Mouse (Mus musculus) erythroblast, adult 5-6 weeks (primary cell): ENCODE results near the gene Arhgap10. TPM values are rescaled to one million over a fixed set of nuclear protein-coding genes. Genes with fewer than 3 reads are reported as not detected.

Source experiments
- ATAC-seq: replicated peaks from 2 replicates; pipeline ENCODE4 v1.8.0; 2016; ENCODE audit warnings: moderate number of reproducible peaks, mild to moderate bottlenecking, moderate TSS enrichment, inconsistent platforms; ENCODE audit not compliant: poor library complexity, low FRiP score, severe bottlenecking
- total RNA-seq, 2 experiments: library from RNA; stranded (forward) in 1 of 2; stranded (reverse) in 1 of 2; fragments of 150-400 nt in 1 of 2; fragments of 200-764, 138-1000 nt in 1 of 2; gene quantifications; 2 replicates each; pipeline versions ENCODE4 v1.2.3 to v1.2.4; 2015 to 2017; ENCODE audit warnings: low replicate concordance in 2 of 2

The Arhgap10 gene
- total RNA-seq, 2 experiments from 2014 or later, result 2.1 to 3.2 TPM

- ATAC-seq, result no peak
Measured at GRCm38 (mm10) chr8:77321901-77322300, 195.9 kb downstream of the Arhgap10 start.

GRCm38 (mm10) chr8:77318590-77318989 lies 199.2 kb downstream of the Arhgap10 start:
- ATAC-seq, result no peak

GRCm38 (mm10) chr8:77317771-77318170 lies 200.0 kb downstream of the Arhgap10 start:
- ATAC-seq, result no peak

GRCm38 (mm10) chr8:77313003-77313402 lies 204.8 kb downstream of the Arhgap10 start:
- ATAC-seq, result no peak

GRCm38 (mm10) chr8:77311762-77312161 lies 206.0 kb downstream of the Arhgap10 start:
- ATAC-seq, result no peak

- no peak for ATAC-seq
Measured at GRCm38 (mm10) chr8:77310541-77310940, 207.2 kb downstream of the Arhgap10 start.

GRCm38 (mm10) chr8:77310026-77310425 lies 207.7 kb downstream of the Arhgap10 start:
- ATAC-seq, result no peak

GRCm38 (mm10) chr8:77294599-77294998 lies 223.2 kb downstream of the Arhgap10 start:
- no peak for ATAC-seq

- no peak for ATAC-seq
Measured at GRCm38 (mm10) chr8:77292649-77293048, 225.1 kb downstream of the Arhgap10 start.

GRCm38 (mm10) chr8:77292120-77292519 lies 225.6 kb downstream of the Arhgap10 start:
- no peak for ATAC-seq

GRCm38 (mm10) chr8:77288492-77288891 lies 229.3 kb downstream of the Arhgap10 start:
- ATAC-seq, result no peak

GRCm38 (mm10) chr8:77288065-77288464 lies 229.7 kb downstream of the Arhgap10 start:
- no peak for ATAC-seq

GRCm38 (mm10) chr8:77284473-77284872 lies 233.3 kb downstream of the Arhgap10 start:
- ATAC-seq, result no peak

- no peak for ATAC-seq
Measured at GRCm38 (mm10) chr8:77282605-77283236, 235.0 kb downstream of the Arhgap10 start.

- no peak for ATAC-seq
Measured at GRCm38 (mm10) chr8:77279977-77280376, 237.8 kb downstream of the Arhgap10 start.

GRCm38 (mm10) chr8:77278246-77278645 lies 239.5 kb downstream of the Arhgap10 start:
- no peak for ATAC-seq

- no peak for ATAC-seq
Measured at GRCm38 (mm10) chr8:77276827-77277226, 240.9 kb downstream of the Arhgap10 start.

GRCm38 (mm10) chr8:77275571-77275970 lies 242.2 kb downstream of the Arhgap10 start:
- no peak for ATAC-seq

GRCm38 (mm10) chr8:77272136-77272535 lies 245.6 kb downstream of the Arhgap10 start:
- ATAC-seq, result no peak

- no peak for ATAC-seq
Measured at GRCm38 (mm10) chr8:77267941-77268405, 249.8 kb downstream of the Arhgap10 start.

GRCm38 (mm10) chr8:77262216-77263009 lies 255.3 kb downstream of the Arhgap10 start:
- no peak for ATAC-seq
